Mouse (Mus musculus) liver (tissue): ENCODE measurements at regions not wholly inside any gene's neighbourhood (a gene's known extent, or its start where the extent isn't known, plus 50 kb on each side); places are given as distances from the start of the nearest gene placed in this dataset.

Source experiments
- DNase-seq: peaks from one replicate; pipeline ENCODE4 v3.0.0-alpha.2; 2020; ENCODE audit warnings: mixed read lengths

DNA sequence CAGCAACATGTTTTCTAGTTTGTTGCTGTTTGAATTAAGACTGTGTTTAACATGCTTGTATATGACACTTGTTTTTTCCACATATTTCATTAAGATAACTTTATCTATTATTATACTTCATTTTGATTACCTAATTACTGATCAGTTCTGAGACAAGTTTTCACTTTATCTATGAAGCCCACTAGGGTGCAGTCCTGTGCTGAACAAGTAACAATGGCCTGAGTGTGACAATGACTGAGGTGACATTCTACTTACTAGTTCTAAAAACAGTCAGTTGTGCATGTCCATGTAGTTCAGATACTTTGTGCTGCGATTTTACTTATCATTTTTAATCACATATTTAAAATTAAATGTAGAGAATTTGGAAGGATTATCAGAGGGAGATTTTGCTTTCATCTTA, 1795.2 kb upstream of the Gm37988 start:
- DNase-seq: no peak

DNA sequence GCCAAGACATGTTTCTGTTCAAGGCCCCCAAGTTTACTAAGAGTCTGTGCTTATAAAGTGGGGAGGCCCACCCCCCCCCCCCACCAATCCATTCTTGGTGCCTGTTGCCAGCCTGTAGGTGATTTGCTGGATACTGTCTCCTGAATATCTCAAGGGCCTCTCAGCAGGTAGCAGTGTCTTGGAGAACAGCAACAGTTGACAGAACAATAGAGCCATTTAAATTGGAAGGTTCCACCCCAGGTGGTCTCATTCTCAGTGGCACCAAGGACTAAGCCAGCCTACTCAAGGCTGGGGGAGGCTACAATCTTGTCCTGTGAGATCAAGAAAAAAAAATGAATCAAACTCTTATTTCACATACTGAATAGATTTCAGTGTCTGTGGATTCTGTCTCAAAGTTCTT, 1744.9 kb upstream of the Gm37988 start:
- DNase-seq: no peak

DNA sequence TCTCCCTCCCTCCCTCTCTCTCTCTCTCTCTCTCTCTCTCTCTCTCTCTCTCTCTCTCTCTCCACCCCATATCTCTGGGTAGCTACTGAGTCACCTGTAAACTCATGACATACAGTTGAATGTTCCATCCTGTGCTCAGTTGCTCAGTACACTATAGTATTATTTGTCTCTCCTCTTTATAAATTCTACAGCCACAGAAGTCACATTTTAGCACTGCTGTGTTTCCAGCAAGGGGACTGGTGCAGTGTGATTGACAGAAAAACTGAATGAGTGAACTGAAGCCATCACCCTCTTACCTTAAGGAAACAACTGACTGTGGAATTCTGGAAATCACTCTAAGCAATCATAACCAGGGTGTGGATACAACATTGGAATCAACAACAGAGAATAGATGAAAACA, 1713.3 kb upstream of the Gm37988 start:
- DNase-seq: no peak

DNA sequence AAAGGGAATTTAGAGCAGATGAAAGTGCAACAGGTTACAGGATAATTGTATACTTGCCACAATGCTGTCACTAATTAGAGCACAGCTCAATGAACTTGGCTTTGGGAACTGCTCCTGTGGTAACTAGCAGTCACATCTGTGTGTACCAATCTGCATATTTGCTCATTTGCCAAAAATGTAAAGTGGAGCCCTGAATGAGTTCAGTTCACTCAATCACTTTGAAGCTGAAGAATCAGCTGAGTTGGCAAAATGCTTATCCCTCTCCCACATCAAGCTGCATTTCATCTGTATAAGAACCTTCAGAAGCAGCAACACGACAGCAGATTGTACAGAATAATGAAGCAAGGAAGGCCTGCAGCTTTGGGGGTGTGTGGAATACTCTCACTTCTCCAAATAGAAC, 1712.8 kb upstream of the Gm37988 start:
- no peak for DNase-seq

DNA sequence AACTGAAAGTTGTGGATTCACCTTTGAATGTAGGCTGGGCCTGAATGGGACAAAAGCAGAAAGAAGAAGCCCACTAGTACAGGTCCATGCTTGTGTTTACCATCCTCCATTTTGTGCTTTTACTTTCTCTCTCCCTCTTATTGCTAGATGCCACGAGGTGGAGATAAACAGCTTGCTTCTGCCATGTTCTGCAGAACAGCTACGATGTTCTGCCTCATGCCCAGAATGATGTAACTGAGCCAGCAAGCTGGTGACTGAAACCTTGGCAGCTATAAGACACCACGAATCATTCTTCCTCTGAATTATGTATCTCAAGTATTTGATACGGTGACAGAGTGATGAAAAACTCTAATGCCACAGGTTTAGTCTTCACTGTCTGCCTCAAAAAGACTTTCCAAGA, 1694.1 kb upstream of the Gm37988 start:
- no peak for DNase-seq

DNA sequence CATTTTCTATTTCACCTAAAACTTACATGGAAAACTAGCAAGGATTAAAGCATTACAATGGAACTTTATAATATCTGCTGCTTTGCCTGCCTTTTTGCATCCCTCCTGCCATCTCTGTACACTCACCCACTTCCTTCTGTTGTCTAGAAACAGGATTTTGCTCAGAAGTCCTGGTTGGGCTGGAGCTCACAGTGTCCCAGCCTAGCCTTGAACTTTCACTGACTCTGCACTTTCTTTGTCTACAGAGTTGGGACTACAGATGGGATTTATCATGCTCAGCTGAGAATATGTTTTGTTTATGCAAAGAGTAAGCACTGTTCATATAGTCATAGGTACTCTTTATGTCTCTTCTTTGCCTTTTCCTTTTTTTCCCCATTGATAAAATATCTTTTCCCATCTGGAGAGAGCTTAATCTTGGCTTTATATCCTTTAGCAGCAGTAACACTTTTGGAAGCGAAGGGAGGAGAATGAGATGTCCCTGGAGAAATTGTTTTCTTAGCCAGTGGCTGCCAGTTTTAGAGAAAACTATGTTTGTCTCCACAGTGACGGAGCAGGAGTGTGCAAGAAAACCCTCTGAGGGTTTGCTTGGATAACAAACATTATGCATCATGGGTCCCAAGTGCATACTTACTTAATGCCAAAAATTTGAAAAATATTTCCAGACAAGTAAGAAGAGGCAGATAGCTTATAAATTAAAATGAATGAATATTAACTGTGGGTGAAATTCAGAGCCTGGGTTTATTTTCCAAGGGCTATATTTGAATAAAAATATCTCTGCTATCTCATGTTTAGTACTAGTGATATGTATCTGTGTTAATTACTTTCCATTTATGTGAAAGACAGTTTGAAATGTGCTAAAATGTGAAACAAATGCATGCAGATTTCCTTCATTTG, 1687.9 kb upstream of the Gm37988 start:
- DNase-seq: no peak

DNA sequence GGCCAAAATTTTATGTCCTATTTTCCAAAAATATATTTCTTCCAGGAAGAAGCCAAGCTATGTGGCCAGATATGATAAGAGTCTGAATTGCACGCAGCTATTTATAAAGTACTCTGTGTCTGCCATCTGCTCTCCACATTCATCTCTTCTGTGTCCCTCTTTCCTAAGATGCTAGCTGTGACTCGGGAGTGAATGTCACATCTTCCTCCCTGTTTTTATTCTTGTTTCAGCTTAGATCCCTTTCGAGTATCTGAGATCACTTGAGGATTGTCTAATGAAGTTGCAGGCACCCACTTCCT, 1687.4 kb upstream of the Gm37988 start:
- no peak for DNase-seq

DNA sequence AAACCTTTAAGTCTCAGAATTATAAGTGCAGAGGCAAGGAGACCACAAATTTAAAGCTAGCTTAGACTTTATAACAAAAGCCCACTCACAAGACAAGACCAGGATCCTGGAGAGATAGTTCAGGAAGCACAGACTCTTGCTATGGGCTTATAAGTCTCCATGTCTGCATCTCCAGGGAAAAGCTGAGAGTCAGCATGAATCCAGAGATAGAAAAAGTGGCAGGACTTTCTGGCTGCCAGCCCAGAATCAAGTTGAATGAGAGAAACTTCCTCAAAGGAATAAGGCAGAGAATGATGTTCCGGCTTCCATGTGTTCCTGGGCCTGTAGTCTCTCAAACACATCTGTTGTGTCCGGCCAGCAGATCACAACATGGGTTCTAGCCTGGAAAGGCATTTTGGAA, 1686.4 kb upstream of the Gm37988 start:
- DNase-seq: peak; percentile 6

DNA sequence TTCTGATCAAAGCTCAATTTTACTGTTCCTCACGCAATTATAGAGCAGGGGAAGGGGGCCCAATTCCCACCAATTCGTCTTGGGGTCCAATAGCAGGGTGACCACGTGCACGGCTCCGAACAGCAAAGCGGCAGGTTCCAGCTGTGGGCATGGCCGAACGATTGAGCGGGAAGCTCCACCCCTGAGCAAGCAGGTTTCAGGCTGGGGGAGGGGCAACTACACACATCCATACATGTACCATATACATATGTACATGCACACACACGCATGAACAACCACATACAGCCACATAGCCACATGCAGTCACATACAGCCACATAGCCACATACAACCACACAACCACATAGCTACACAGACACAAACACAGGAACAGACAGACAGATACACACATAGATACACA, 1685.9 kb upstream of the Gm37988 start:
- no peak for DNase-seq
